Mouse (Mus musculus): ENCODE data around the gene Fiz1. TPM values are rescaled to one million over a fixed set of nuclear protein-coding genes. Genes with fewer than 3 reads are reported as not detected.

Gene Fiz1
- polyA plus RNA-seq, 1 experiment from 2014 or later: 51.1 TPM

GRCm38 (mm10) chr7:4963527-4963926 lies 51.0 kb downstream of the Fiz1 start:
- Histone ChIP-seq H3K4me3 (replicated peaks) (no peak overlapping the region), H3K9ac (replicated peaks) (no peak overlapping the region), H3K4me2 (replicated peaks) (no peak overlapping the region), H3K4me1 (replicated peaks) (no peaks in the 10 kb centered on the region), H3K27me3 (no peaks in the 10 kb centered on the region), H3K27ac (no peak overlapping the region), H3K9me3 (no peaks in the 10 kb centered on the region), H3K36me3 (no peaks in the 10 kb centered on the region)
- 0 out of 2 replicates have a peak, but pooled peaks have one; percentile 34 for ATAC-seq
- 85% methylated on average over 5 of the region's 5 CpGs for WGBS

- no peak for ATAC-seq
Observed at GRCm38 (mm10) chr7:4957361-4957760, 57.1 kb downstream of the Fiz1 start.

More at GRCm38 (mm10) chr7:4957361-4957760, 57.1 kb downstream of the Fiz1 start:
- H3K4me3 ChIP-seq (replicated peaks): no peak overlapping the region
- H3K36me3 ChIP-seq: no peaks in the 10 kb centered on the region
- 85% methylated on average over 10 of the region's 10 CpGs for WGBS
- no peaks in the 10 kb centered on the region for H3K27me3 ChIP-seq
- H3K4me2 ChIP-seq (replicated peaks): no peak overlapping the region
- no peak overlapping the region for H3K27ac ChIP-seq
- H3K9me3 ChIP-seq: no peaks in the 10 kb centered on the region
- no peak overlapping the region for H3K9ac ChIP-seq (replicated peaks)
- 0 out of 2 replicates have a peak, but pooled peaks cover 6% of the 10 kb centered on the region for H3K4me1 ChIP-seq (replicated peaks)

Other genes starting within 250 kb of the Fiz1 start
- gene Fam71e2, start 243.4 kb downstream of the Fiz1 start, polyA plus RNA-seq (2015; fragmentation: Nextera tagmentation; extraction: Ambion mirVana): not detected in 2 replicates
- 0.48 and 1.1 TPM in 2 replicates for gene Il11, start 231.8 kb downstream of the Fiz1 start, polyA plus RNA-seq (2015; fragmentation: Nextera tagmentation; extraction: Ambion mirVana)
- 0.45 TPM in 1 of 2 replicates, not detected in the other for gene Tmem190, start 231.8 kb downstream of the Fiz1 start, polyA plus RNA-seq (2015; fragmentation: Nextera tagmentation; extraction: Ambion mirVana)
- 2.5 and 3.0 TPM in 2 replicates for gene Tmem238, start 225.0 kb downstream of the Fiz1 start, polyA plus RNA-seq (2015; fragmentation: Nextera tagmentation; extraction: Ambion mirVana)
- 224 and 265 TPM in 2 replicates for gene Rpl28, start 221.8 kb downstream of the Fiz1 start, polyA plus RNA-seq (2015; fragmentation: Nextera tagmentation; extraction: Ambion mirVana)
- gene Ube2s, start 202.1 kb downstream of the Fiz1 start, polyA plus RNA-seq (2015; fragmentation: Nextera tagmentation; extraction: Ambion mirVana): 281 and 301 TPM in 2 replicates
- 8.8 and 9.7 TPM in 2 replicates for gene Shisa7, start 170.0 kb downstream of the Fiz1 start, polyA plus RNA-seq (2015; fragmentation: Nextera tagmentation; extraction: Ambion mirVana)
- gene Isoc2b, start 144.4 kb downstream of the Fiz1 start, polyA plus RNA-seq (2015; fragmentation: Nextera tagmentation; extraction: Ambion mirVana): 3.3 and 5.3 TPM in 2 replicates
- 0.43 and 0.65 TPM in 2 replicates for gene Isoc2a, start 137.5 kb downstream of the Fiz1 start, polyA plus RNA-seq (2015; fragmentation: Nextera tagmentation; extraction: Ambion mirVana)
- gene Gm36210, start 108.2 kb downstream of the Fiz1 start, polyA plus RNA-seq (2015; fragmentation: Nextera tagmentation; extraction: Ambion mirVana): 0.31 and 0.32 TPM in 2 replicates
- gene Zfp628, start 99.5 kb downstream of the Fiz1 start, polyA plus RNA-seq (2015; fragmentation: Nextera tagmentation; extraction: Ambion mirVana): 4.3 and 4.4 TPM in 2 replicates
- gene Nat14, start 92.7 kb downstream of the Fiz1 start, polyA plus RNA-seq (2015; fragmentation: Nextera tagmentation; extraction: Ambion mirVana): 29.5 and 31.1 TPM in 2 replicates
- 0.88 and 0.98 TPM in 2 replicates for gene Ssc5d, start 88.9 kb downstream of the Fiz1 start, polyA plus RNA-seq (2015; fragmentation: Nextera tagmentation; extraction: Ambion mirVana)
- gene Sbk2, start 50.3 kb downstream of the Fiz1 start, polyA plus RNA-seq (2015; fragmentation: Nextera tagmentation; extraction: Ambion mirVana): 0.12 and 0.13 TPM in 2 replicates
- 0.10 and 0.13 TPM in 2 replicates for gene Sbk3, start 43.5 kb downstream of the Fiz1 start, polyA plus RNA-seq (2015; fragmentation: Nextera tagmentation; extraction: Ambion mirVana)
- gene Zfp579, start 18.5 kb downstream of the Fiz1 start, polyA plus RNA-seq (2015; fragmentation: Nextera tagmentation; extraction: Ambion mirVana): 65.2 and 68.4 TPM in 2 replicates
- gene Zfp524, start 282 bp downstream of the Fiz1 start, polyA plus RNA-seq (2015; fragmentation: Nextera tagmentation; extraction: Ambion mirVana): 8.6 and 8.9 TPM in 2 replicates
- 0.89 and 1.3 TPM in 2 replicates for gene Gm44973, start 799 bp upstream of the Fiz1 start, polyA plus RNA-seq (2015; fragmentation: Nextera tagmentation; extraction: Ambion mirVana)
- gene Zfp865, start 5.7 kb upstream of the Fiz1 start, polyA plus RNA-seq (2015; fragmentation: Nextera tagmentation; extraction: Ambion mirVana): 5.7 and 7.9 TPM in 2 replicates
- 25.8 and 30.1 TPM in 2 replicates for gene Ccdc106, start 5.9 kb upstream of the Fiz1 start, polyA plus RNA-seq (2015; fragmentation: Nextera tagmentation; extraction: Ambion mirVana)
- gene 4632433K11Rik, start 19.4 kb upstream of the Fiz1 start, polyA plus RNA-seq (2015; fragmentation: Nextera tagmentation; extraction: Ambion mirVana): not detected in 2 replicates
- 10.5 and 11.2 TPM in 2 replicates for gene Zfp784, start 23.7 kb upstream of the Fiz1 start, polyA plus RNA-seq (2015; fragmentation: Nextera tagmentation; extraction: Ambion mirVana)
- 70.1 and 72.8 TPM in 2 replicates for gene Zfp580, start 36.8 kb upstream of the Fiz1 start, polyA plus RNA-seq (2015; fragmentation: Nextera tagmentation; extraction: Ambion mirVana)
- 121 and 128 TPM in 2 replicates for gene U2af2, start 47.4 kb upstream of the Fiz1 start, polyA plus RNA-seq (2015; fragmentation: Nextera tagmentation; extraction: Ambion mirVana)
- gene Epn1, start 65.5 kb upstream of the Fiz1 start, polyA plus RNA-seq (2015; fragmentation: Nextera tagmentation; extraction: Ambion mirVana): 73.5 and 80.1 TPM in 2 replicates
- gene Rfpl4, start 102.3 kb upstream of the Fiz1 start, polyA plus RNA-seq (2015; fragmentation: Nextera tagmentation; extraction: Ambion mirVana): not detected in 2 replicates
- 0.38 and 0.41 TPM in 2 replicates for gene Rasl2-9, start 111.3 kb upstream of the Fiz1 start, polyA plus RNA-seq (2015; fragmentation: Nextera tagmentation; extraction: Ambion mirVana)
- 0.01 TPM in 1 of 2 replicates, not detected in the other for gene Vmn1r55, start 135.0 kb upstream of the Fiz1 start, polyA plus RNA-seq (2015; fragmentation: Nextera tagmentation; extraction: Ambion mirVana)
- gene Vmn1r56, start 182.1 kb upstream of the Fiz1 start, polyA plus RNA-seq (2015; fragmentation: Nextera tagmentation; extraction: Ambion mirVana): not detected in 2 replicates
- not detected in 2 replicates for gene Vmn1r57, start 203.8 kb upstream of the Fiz1 start, polyA plus RNA-seq (2015; fragmentation: Nextera tagmentation; extraction: Ambion mirVana)